Mouse (Mus musculus) myocyte (in vitro differentiated cells): ENCODE measurements around the gene Sertad4.

Source experiments
- E2F4 ChIP-seq: IDR thresholded peaks from one replicate; pipeline ENCODE4 v1.6.1; 2011; ENCODE audit warnings: mild to moderate bottlenecking, control low read depth, moderate library complexity; ENCODE audit not compliant: insufficient read depth
- MYOG ChIP-seq, 3 experiments: IDR thresholded peaks; one replicate each; pipeline ENCODE4 v1.6.1; 2011; ENCODE audit warnings: control low read depth in 2 of 3, low read depth in 2 of 3, mild to moderate bottlenecking in 2 of 3; ENCODE audit not compliant: insufficient read length in 2 of 3, control insufficient read depth in 1 of 3, insufficient read depth in 1 of 3
- POLR2A ChIP-seq: IDR thresholded peaks from one replicate; pipeline ENCODE4 v1.6.1; 2011; ENCODE audit warnings: low read depth, mild to moderate bottlenecking, control low read depth, moderate library complexity; ENCODE audit not compliant: insufficient read length
- TCF12 ChIP-seq: IDR thresholded peaks from one replicate; pipeline ENCODE4 v1.6.1; 2011; ENCODE audit warnings: mild to moderate bottlenecking, control low read depth; ENCODE audit not compliant: poor library complexity, insufficient read depth, severe bottlenecking

DNA sequence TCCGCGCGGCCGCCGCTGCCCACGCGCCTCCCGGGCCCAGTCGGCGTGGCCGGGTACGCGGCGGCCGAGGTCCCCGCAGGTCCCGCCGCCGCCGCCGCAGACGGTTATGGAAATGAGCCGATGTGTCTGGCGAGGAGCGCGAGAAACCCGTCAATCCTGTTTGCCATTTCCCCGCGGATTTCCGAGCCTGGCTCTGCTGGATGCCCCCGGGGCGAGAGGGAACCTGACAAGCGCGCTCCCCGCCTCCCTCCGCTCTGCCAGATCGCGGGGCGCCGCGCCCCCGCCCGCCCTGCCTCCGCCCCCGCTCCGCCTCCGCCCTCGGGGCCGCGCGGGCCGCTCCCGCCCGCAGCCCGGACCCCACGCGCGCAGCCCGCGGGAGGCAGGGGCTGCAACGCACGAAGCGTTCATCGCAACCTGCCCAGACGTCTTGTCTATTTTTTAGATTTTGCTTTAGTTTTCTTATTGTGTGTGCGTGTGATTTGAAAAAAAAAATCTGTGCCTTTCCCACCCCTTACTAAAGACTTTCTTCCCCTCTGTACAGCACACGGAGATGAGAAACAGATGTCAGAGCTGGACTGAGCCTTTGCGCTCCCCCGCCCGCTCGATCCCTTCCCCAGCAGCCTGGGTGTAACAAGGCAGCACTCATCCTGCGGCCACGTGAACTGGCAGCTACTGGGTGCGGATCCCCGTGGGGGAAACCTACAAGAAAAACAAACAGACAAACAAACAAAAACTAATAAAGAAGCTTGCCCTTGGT lies at the start of gene Sertad4:
- TF ChIP-seq TCF12, result no peak
- TF ChIP-seq POLR2A, result peak; percentile 61
- no peak for TF ChIP-seq E2F4
- peak in 1 of 3 experiments; percentile 17 for TF ChIP-seq MYOG (IDR thresholded peaks at IDR 0.05; ENCODE audit: control insufficient read depth in 1 of 3, insufficient read depth in 1 of 3, insufficient read length in 2 of 3, low read depth in 2 of 3)
